Mouse (Mus musculus) heart, embryonic 15.5 days (tissue): ENCODE measurements around the gene Igsf9. TPM values are rescaled to one million over a fixed set of nuclear protein-coding genes. Genes with fewer than 3 reads are reported as not detected.
A peak's percentile ranks its signal among the peaks of the same experiment; 100 is the strongest.

Experiments
- ATAC-seq: fragments of 200-750 bp; cut with Nextera tagmentation; replicated peaks from 2 replicates; pipeline ENCODE4 v1.8.0; 2017; ENCODE audit warnings: low read depth, moderate TSS enrichment; ENCODE audit not compliant: insufficient number of reproducible peaks, insufficient read depth, low FRiP score
- H3K27ac ChIP-seq: fragments of 300-500 bp; sonication (generic); 2 replicates; pipeline ENCODE4 v1.5.1; 2015; ENCODE audit warnings: mild to moderate bottlenecking, inconsistent platforms
- H3K27me3 ChIP-seq: fragments of 300-500 bp; sonication (generic); 2 replicates; pipeline ENCODE4 v1.6.1; 2015; ENCODE audit warnings: inconsistent platforms
- H3K36me3 ChIP-seq: fragments of 300-500 bp; sonication (generic); 2 replicates; pipeline ENCODE4 v1.6.1; 2015; ENCODE audit warnings: mild to moderate bottlenecking, inconsistent platforms
- H3K4me1 ChIP-seq: fragments of 300-500 bp; sonication (generic); replicated peaks from 2 replicates; pipeline ENCODE4 v1.6.1; 2015; ENCODE audit warnings: inconsistent platforms
- H3K4me2 ChIP-seq: fragments of 300-500 bp; sonication (generic); 2 replicates; pipeline ENCODE4 v1.6.1; 2015; ENCODE audit warnings: inconsistent platforms, mild to moderate bottlenecking, moderate library complexity
- H3K4me3 ChIP-seq: fragments of 300-500 bp; sonication (generic); 2 replicates; pipeline ENCODE4 v1.5.1; 2015; ENCODE audit warnings: mild to moderate bottlenecking, inconsistent platforms
- H3K9ac ChIP-seq: fragments of 300-500 bp; sonication (generic); 2 replicates; pipeline ENCODE4 v1.6.1; 2015; ENCODE audit warnings: mild to moderate bottlenecking, inconsistent platforms
- H3K9me3 ChIP-seq: fragments of 300-500 bp; sonication (generic); replicated peaks from 2 replicates; pipeline ENCODE4 v1.6.1; 2016; ENCODE audit warnings: inconsistent platforms
- WGBS: fragments of 180-500 bp; shearing (Covaris S2); methylation state at CpG from one replicate; pipeline ENCODE4 v1.1.7; 2015; ENCODE audit warnings: mixed read lengths; 5-methylcytosine and 5-hydroxymethylcytosine counted together
- polyA plus RNA-seq: library from polyadenylated mRNA; unstranded; fragments of >200 nt; fragmentation: Nextera tagmentation; extraction: Ambion mirVana; gene quantifications from 2 replicates; pipeline ENCODE4 v1.2.1, GENCODE M21; 2015

Gene Igsf9
- polyA plus RNA-seq, 1 experiment from 2014 or later = 2.9 TPM

DNA sequence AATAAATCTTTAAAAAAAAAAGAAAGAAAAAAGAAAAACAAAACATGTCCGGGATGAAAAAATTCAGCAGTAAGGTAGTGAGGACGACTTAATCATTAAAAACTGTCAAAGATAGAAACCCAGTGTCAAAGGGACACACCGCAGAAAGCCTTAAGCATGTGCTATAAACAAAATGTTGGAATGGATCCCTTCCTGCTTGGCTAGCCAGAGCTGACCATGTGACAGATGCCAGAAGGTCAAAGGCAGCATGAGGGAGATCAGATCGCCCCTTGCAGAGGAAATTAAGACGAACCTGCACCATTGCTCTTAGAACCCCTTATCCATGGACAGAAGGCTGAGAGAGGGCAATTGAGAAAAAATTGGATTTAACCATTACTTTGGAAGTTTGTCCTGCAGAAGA, 12.2 kb upstream of the Igsf9 start:
- Histone ChIP-seq H3K36me3 (no peaks in the 10 kb centered on the region), H3K9me3 (no peaks in the 10 kb centered on the region), H3K4me3 (no peak overlapping the region), H3K27me3 (no peaks in the 10 kb centered on the region), H3K9ac (no peak overlapping the region), H3K4me2 (no peak overlapping the region), H3K4me1 (peaks cover 7% of the 10 kb centered on the region), H3K27ac (no peak overlapping the region)
- ATAC-seq = no peak
- 46% methylated on average over 5 of the region's 5 CpGs for WGBS

DNA sequence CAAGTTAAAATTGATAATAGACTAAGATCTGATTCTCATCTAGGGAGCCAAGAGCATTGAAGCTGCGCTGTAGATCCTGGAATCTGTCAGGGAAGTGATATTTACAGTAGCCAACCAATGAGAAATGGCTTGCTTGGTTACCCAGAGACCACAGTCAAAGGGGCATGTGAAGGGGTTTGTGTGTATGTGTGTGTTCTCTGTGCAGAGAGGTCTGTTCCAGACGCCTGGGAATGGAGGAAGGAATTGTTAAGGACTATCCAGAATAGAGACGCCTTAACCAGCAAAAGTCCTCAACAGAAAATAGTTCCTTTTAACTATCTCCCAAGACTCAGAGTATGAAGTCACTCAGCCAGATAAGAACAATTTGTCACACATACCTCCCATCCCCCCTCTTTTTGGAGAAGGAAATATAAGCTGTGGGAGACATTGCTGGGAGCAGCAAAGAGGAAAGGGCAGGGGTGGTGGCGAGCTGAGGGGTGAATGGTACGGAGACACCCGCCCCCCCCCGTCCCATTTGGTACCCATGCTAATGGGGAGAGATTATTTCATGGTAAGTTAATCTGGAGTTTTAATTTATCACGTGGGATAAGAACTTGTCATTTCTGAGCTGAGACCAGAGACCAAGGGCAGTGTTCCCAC, 11.7 kb upstream of the Igsf9 start:
- Histone ChIP-seq H3K36me3 (no peaks in the 10 kb centered on the region), H3K4me2 (no peak overlapping the region), H3K9me3 (no peaks in the 10 kb centered on the region), H3K9ac (no peak overlapping the region), H3K27me3 (no peaks in the 10 kb centered on the region), H3K4me1 (peaks cover 7% of the 10 kb centered on the region), H3K4me3 (no peak overlapping the region), H3K27ac (no peak overlapping the region)
- ATAC-seq = no peak
- 43% methylated on average over 8 of the region's 8 CpGs for WGBS

DNA sequence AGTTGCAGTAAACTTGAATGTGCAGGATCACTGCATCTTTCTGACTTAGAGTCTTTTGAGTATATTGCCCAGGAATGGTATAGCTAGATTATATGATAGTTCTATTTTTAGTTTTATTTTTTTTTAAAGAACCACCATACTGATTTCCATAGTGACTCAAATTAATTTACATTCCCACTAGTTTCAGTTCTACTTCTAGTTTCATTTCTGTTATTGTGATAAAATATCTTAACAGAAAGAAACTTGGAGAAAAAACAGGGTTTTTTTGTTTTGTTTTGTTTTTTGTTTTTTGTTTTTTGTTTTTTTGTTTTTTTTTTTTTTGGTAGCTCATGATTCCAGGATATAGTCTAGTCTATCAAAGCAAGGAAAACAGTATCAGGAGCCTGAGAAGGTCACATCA, 8.7 kb upstream of the Igsf9 start:
- Histone ChIP-seq H3K27ac (no peak overlapping the region), H3K27me3 (no peaks in the 10 kb centered on the region), H3K4me1 (peaks cover 10% of the 10 kb centered on the region), H3K36me3 (no peaks in the 10 kb centered on the region), H3K4me2 (no peak overlapping the region), H3K4me3 (no peak overlapping the region), H3K9me3 (no peaks in the 10 kb centered on the region), H3K9ac (no peak overlapping the region)
- no peak for ATAC-seq

DNA sequence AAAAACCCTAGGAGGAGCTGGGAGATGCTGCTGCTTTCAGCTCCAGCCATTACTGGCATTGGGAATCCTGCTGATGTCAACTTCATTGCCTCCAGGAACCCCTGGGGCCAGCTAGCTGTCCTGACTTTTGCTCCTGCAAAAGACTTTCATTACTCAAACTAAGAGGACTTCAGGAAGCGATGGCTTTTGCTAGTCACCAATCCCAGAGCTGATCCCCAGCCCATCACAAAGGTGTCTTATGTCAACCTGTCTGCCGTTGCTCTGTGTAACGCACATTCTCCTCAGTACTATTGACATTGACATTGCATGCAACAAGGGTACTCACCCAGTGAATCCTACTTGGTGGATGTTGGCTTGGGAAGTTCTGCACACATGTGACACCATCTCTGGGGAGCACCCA, 7.4 kb upstream of the Igsf9 start:
- no peak overlapping the region for H3K9ac ChIP-seq
- no peak overlapping the region for H3K27ac ChIP-seq
- H3K4me2 ChIP-seq = no peak overlapping the region
- H3K4me1 ChIP-seq = peaks cover 10% of the 10 kb centered on the region
- H3K4me3 ChIP-seq = no peak overlapping the region
- ATAC-seq = no peak
- no peaks in the 10 kb centered on the region for H3K36me3 ChIP-seq
- H3K9me3 ChIP-seq = no peaks in the 10 kb centered on the region
- no peaks in the 10 kb centered on the region for H3K27me3 ChIP-seq
- WGBS = 72% methylated on average over 3 of the region's 3 CpGs

DNA sequence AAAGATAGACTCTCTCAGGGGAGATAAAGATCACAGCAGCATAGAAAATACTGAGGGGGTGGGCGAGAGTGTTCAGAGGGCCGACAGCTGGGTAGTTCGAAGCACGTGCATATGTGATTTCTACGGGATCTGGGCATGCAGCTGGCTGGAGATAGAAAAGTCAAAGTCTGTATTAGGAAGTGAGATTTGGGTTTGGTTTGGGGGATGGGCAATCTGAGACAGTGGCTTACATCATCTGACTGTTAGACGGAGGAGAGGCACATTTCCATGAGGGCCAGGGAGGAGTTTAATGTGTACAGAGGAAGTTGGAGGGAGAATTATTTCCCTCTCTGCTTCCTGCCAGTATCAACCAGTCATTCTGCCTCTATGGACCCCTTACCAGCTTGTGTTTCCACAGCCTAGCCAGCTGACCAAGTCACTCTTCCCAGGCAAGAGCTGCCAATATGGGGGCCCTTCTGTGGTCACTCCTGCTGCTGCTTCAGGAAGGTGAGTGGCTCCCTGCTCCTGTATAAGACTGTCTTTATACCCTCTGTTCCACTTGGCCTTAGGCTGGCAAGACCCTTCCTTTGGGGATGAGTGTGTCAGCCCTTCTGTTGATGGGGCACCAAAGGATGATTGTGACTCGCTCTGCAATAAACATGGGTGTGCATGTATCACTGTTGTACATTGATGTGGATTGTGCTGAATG, 6.4 kb upstream of the Igsf9 start, which contains the start of gene Slamf9:
Slamf9 (plus strand) TSS at position 305 of the 688 bp plus-strand sequence.
- Histone ChIP-seq H3K9ac (no peak within 1 kb of the TSS), H3K4me3 (no peak within 1 kb of the TSS), H3K4me2 (no peak within 1 kb of the TSS), H3K36me3 (no peaks in the 10 kb centered on the region), H3K4me1 (0 out of 2 replicates have a peak, but pooled peaks cover 3% of the 10 kb centered on the region), H3K9me3 (no peaks in the 10 kb centered on the region), H3K27me3 (no peaks in the 10 kb centered on the region), H3K27ac (no peak within 1 kb of the TSS)
- ATAC-seq = peak; percentile 55; the same call in 1 of the 2 replicates
- 37% methylated on average over 7 of the region's 7 CpGs for WGBS

DNA sequence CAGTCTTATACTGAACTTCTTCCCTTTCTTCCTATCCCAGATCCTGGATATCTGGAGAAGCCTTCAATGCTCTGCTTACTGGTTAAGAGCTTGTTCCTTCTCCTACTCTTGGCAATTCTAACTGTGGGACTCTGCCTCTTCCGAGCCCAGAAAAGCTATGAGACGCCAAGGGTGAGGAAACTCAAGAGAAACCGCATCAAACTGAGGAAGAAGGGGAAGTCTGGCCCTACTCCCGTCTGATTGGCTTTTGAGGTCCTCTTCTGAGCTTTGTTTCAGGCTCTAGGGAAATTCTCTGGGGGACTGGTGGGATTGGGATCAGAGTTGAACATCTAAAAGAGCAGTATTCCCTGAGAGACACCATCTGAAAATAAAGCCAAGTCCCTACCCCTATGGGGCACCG, 3.6 kb upstream of the Igsf9 start:
- no peak overlapping the region for H3K4me2 ChIP-seq
- 72% methylated on average over 5 of the region's 5 CpGs for WGBS
- H3K36me3 ChIP-seq = no peaks in the 10 kb centered on the region
- ATAC-seq = no peak
- H3K9me3 ChIP-seq = no peaks in the 10 kb centered on the region
- H3K27me3 ChIP-seq = no peaks in the 10 kb centered on the region
- no peak overlapping the region for H3K27ac ChIP-seq
- H3K9ac ChIP-seq = no peak overlapping the region
- peaks cover 20% of the 10 kb centered on the region for H3K4me1 ChIP-seq
- no peak overlapping the region for H3K4me3 ChIP-seq

DNA sequence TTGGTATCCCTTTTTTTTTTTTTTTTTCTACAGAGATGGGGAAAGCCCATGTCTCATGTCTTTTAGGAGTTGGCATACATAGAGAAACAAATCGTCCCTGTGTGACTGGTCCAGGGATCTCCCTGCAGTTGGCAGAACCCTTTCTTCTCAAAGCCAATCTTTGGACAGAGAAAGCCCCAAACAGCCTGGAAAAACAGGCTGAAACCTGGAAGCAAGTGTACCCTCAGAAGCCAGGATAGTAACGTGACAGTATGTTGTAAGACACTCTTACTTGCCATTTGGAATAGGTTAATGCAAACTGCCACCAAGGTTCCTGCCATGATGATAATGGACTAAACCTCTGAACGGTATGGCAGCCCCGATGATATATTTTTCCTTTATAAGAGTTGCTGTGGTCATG, 1.2 kb upstream of the Igsf9 start:
- Histone ChIP-seq H3K27me3 (peaks cover 7% of the 10 kb centered on the region; the same call in 1 of the 2 replicates), H3K4me2 (no peak overlapping the region), H3K4me1 (peaks cover 20% of the 10 kb centered on the region), H3K4me3 (no peak overlapping the region), H3K36me3 (no peaks in the 10 kb centered on the region), H3K9ac (no peak overlapping the region), H3K9me3 (no peaks in the 10 kb centered on the region), H3K27ac (no peak overlapping the region)
- 88% methylated on average over 4 of the region's 4 CpGs for WGBS
- no peak for ATAC-seq

DNA sequence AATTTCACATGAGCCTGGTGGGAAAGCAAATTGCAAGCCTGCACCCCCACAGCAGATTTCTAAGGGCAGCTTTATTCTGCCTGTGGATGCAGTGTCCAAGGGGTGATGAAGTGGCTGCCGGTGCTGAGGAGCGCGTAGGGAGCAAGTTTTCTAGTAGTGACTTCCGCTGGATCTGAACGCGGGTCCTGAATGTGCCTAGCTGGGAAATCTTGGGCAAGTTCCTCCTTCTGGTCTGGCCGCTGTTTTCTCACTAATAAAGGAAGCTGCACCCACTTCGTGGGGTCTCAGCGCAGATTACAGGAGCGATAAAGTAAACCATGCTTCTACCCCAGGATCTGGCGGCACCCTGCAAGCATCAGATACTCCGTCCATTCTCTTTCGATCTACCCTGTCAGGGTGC, 477 bp upstream of the Igsf9 start:
- no peak overlapping the region for H3K27ac ChIP-seq
- H3K9ac ChIP-seq = no peak overlapping the region
- 19% methylated on average over 13 of the region's 13 CpGs for WGBS

DNA sequence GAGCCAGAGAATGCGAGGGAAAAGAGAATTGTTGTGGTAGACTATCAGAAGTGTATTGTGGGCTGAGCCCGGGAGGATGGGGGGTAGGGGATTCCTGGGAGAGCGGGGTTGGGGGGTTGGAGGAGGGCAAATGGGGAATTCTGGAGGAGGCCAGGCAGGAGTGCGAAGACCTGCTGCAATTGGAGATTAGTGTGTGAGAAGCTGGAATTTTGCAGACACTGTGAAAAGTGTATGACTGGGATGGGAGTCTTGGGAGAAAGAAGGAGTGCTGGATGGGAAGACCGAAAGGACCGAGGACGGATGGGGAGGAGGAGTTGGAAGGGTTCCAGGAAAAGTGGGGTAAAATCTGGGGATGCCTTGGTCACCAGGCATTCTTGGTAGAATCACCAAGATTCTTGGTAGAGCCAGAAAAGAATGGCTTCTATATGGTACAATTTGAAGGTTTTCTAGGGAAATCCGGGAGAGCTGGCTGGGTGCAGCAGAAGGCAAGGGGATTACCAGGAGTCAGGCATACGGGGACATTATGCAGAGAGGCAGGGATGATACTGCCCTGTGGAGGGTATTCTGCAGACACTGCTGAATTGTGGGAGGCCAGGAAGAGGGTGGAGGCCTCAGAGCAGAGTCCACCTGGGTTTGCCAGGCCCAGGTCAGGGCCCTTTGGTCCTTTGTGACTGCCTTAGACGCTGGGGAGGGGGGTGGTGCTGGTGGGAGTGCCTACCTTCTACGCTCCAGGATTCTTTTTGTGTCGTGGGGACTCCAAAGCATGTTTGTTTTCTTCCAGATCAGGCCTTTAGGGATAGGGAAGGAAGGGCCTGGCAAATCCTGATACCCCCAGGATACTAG, 1.2 kb downstream of the Igsf9 start:
- H3K27ac ChIP-seq = no peak overlapping the region; the same call in 1 of the 2 replicates
- H3K36me3 ChIP-seq = no peaks in the 10 kb centered on the region
- peak overlapping the region; percentile 54 for H3K9ac ChIP-seq
- peak overlapping the region; percentile 61 for H3K4me3 ChIP-seq
- H3K4me2 ChIP-seq = peak overlapping the region; percentile 96
- H3K27me3 ChIP-seq = peaks cover 14% of the 10 kb centered on the region; the same call in 1 of the 2 replicates
- 18% methylated on average over 12 of the region's 12 CpGs for WGBS
- ATAC-seq = no peak
- peaks cover 19% of the 10 kb centered on the region for H3K4me1 ChIP-seq
- H3K9me3 ChIP-seq = no peaks in the 10 kb centered on the region

More for the DNA sequence above, 477 bp upstream of the Igsf9 start:
- Histone ChIP-seq H3K4me1 (peaks cover 19% of the 10 kb centered on the region), H3K4me2 (peak overlapping the region; percentile 96), H3K36me3 (no peaks in the 10 kb centered on the region), H3K27me3 (peaks cover 8% of the 10 kb centered on the region; the same call in 1 of the 2 replicates), H3K4me3 (peak overlapping the region; percentile 61), H3K9me3 (no peaks in the 10 kb centered on the region)
- no peak for ATAC-seq

DNA sequence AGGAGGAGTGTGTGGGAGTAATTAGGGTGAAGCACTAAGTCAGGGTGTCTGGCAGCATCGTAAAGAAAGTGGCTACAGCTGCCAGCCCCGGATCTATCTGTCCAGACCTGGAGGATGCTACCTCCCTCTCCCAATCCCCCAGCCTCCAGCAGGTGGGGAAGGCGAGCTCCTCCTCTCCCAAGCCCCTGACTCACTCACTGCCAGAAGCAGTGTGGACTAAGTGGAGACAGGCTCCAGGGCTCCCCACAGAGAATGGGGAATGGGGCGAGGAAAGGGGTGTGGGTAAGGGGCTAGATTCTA, 1.7 kb downstream of the Igsf9 start:
- H3K4me2 ChIP-seq = no peak overlapping the region
- H3K27ac ChIP-seq = no peak overlapping the region
- no peaks in the 10 kb centered on the region for H3K9me3 ChIP-seq
- H3K36me3 ChIP-seq = no peaks in the 10 kb centered on the region
- WGBS = 37% methylated on average over 4 of the region's 4 CpGs
- H3K9ac ChIP-seq = no peak overlapping the region
- no peak for ATAC-seq
- peaks cover 14% of the 10 kb centered on the region; the same call in 1 of the 2 replicates for H3K27me3 ChIP-seq
- no peak overlapping the region for H3K4me3 ChIP-seq
- peaks cover 19% of the 10 kb centered on the region for H3K4me1 ChIP-seq

DNA sequence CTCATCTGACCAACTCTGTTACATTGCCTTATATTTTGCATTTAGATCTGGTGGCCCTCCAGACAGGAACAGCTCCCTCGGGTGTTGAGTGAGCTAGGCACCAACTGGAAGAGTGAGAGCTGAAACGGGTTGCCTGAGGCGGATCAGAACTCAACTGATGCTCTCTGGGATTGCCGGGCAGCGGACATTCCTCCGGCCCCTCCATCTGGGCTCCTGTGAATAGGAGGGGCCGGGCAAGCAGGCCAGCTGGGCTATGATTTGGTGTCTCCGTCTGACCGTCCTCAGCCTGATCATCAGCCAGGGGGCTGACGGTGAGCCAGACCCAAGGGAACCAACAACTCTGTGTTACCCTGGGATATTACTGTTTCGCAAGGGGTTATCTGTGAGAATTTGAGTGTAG, 2.6 kb downstream of the Igsf9 start:
- no peak overlapping the region for H3K27ac ChIP-seq
- ATAC-seq = no peak
- no peaks in the 10 kb centered on the region for H3K36me3 ChIP-seq
- no peak overlapping the region for H3K4me3 ChIP-seq
- H3K4me1 ChIP-seq = peaks cover 19% of the 10 kb centered on the region
- H3K9me3 ChIP-seq = no peaks in the 10 kb centered on the region
- WGBS = 69% methylated on average over 11 of the region's 11 CpGs
- no peak overlapping the region for H3K4me2 ChIP-seq
- no peak overlapping the region for H3K9ac ChIP-seq
- H3K27me3 ChIP-seq = peaks cover 14% of the 10 kb centered on the region; the same call in 1 of the 2 replicates
